Mouse (Mus musculus) limb, embryonic 13.5 days (tissue): Measurements from ENCODE around the gene Cnih4. TPM values are rescaled to one million over a fixed set of nuclear protein-coding genes. Genes with fewer than 3 reads are reported as not detected.

Experiments
- ATAC-seq: fragments of 200-750 bp; cut with Nextera tagmentation; 2 replicates; pipeline ENCODE4 v1.8.0; 2017; ENCODE audit warnings: low read depth, moderate number of reproducible peaks, moderate TSS enrichment; ENCODE audit not compliant: low FRiP score
- H3K27ac ChIP-seq: fragments of 300-500 bp; sonication (generic); 2 replicates; pipeline ENCODE4 v1.5.1; 2015; ENCODE audit warnings: inconsistent platforms, mild to moderate bottlenecking, moderate library complexity
- H3K27me3 ChIP-seq: fragments of 300-500 bp; sonication (generic); 2 replicates; pipeline ENCODE4 v1.6.1; 2015; ENCODE audit warnings: mild to moderate bottlenecking, inconsistent platforms
- H3K36me3 ChIP-seq: fragments of 300-500 bp; sonication (generic); 2 replicates; pipeline ENCODE4 v1.6.1; 2015; ENCODE audit warnings: inconsistent platforms, mild to moderate bottlenecking, moderate library complexity
- H3K4me1 ChIP-seq: fragments of 300-500 bp; sonication (generic); 2 replicates; pipeline ENCODE4 v1.6.1; 2015; ENCODE audit warnings: inconsistent platforms
- H3K4me2 ChIP-seq: fragments of 300-500 bp; sonication (generic); replicated peaks from 2 replicates; pipeline ENCODE4 v1.6.1; 2015; ENCODE audit warnings: inconsistent platforms, mild to moderate bottlenecking, moderate library complexity
- H3K4me3 ChIP-seq: fragments of 300-500 bp; sonication (generic); 2 replicates; pipeline ENCODE4 v1.5.1; 2015; ENCODE audit warnings: moderate library complexity, mild to moderate bottlenecking, inconsistent platforms
- H3K9ac ChIP-seq: fragments of 300-500 bp; sonication (generic); 2 replicates; pipeline ENCODE4 v1.6.1; 2015; ENCODE audit warnings: mild to moderate bottlenecking, inconsistent platforms
- H3K9me3 ChIP-seq: fragments of 300-500 bp; sonication (generic); 2 replicates; pipeline ENCODE4 v1.6.1; 2016; ENCODE audit warnings: inconsistent platforms
- WGBS: fragments of 180-500 bp; shearing (Covaris S2); methylation state at CpG from one replicate; pipeline ENCODE4 v1.1.7; 2015; 5-methylcytosine and 5-hydroxymethylcytosine counted together
- polyA plus RNA-seq: library from polyadenylated mRNA; unstranded; fragments of >200 nt; fragmentation: Nextera tagmentation; extraction: Ambion mirVana; gene quantifications from 2 replicates; pipeline ENCODE4 v1.2.1, GENCODE M21; 2015

Gene Cnih4
- polyA plus RNA-seq, 1 experiment from 2014 or later, result 94.1 TPM

DNA sequence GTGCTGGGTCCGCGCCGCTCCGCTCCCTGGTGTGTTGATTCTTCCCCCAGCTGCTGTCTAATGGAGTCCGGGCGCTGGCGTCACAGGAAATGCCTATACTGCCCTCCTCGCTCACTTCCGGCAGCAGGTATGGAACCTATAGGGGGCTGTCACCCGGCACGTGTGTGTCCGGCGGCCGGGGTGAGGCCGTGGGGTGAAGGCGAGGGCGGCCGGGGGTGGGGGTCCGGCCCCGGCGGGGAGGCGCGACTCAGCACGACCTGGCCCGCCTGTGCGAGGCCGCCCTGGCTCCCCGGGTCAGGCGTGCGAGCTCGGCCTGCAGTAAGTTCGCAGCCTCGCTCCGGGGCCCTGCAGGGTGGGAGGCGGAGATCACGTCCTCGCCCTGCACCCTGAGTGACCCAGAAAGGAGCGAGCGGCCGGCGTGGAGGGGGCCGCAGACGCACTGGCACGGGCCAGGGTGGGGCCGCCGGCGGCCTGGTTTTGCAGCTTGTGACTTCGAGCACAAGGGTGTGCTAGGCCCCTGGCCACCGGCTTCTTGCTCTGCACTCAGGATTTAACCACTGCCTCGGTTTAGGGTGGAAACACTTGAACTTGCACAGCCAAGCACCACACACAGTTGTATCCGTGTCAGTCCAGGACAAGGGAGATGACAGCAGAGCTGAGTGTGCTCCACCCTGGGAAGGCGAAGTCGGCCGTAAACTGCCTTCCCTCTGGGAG, 67.6 kb downstream of the Cnih4 start, which contains the start of gene Wdr26:
Gene Wdr26, minus strand, starts transcription at position 82 of the 714 bp plus-strand sequence.
- Histone ChIP-seq H3K27ac (peak within 1 kb of the TSS; percentile 92), H3K4me2 (peak within 1 kb of the TSS; percentile 77), H3K27me3 (no peaks in the 10 kb centered on the region), H3K4me3 (peak within 1 kb of the TSS; percentile 100), H3K9ac (peak within 1 kb of the TSS; percentile 98), H3K36me3 (peaks cover 11% of the 10 kb centered on the region; the same call in 1 of the 2 replicates), H3K9me3 (no peaks in the 10 kb centered on the region), H3K4me1 (peaks cover 25% of the 10 kb centered on the region)
- WGBS, result under 1% methylated on average over 53 of the region's 54 CpGs
- ATAC-seq, result peak; percentile 94

DNA sequence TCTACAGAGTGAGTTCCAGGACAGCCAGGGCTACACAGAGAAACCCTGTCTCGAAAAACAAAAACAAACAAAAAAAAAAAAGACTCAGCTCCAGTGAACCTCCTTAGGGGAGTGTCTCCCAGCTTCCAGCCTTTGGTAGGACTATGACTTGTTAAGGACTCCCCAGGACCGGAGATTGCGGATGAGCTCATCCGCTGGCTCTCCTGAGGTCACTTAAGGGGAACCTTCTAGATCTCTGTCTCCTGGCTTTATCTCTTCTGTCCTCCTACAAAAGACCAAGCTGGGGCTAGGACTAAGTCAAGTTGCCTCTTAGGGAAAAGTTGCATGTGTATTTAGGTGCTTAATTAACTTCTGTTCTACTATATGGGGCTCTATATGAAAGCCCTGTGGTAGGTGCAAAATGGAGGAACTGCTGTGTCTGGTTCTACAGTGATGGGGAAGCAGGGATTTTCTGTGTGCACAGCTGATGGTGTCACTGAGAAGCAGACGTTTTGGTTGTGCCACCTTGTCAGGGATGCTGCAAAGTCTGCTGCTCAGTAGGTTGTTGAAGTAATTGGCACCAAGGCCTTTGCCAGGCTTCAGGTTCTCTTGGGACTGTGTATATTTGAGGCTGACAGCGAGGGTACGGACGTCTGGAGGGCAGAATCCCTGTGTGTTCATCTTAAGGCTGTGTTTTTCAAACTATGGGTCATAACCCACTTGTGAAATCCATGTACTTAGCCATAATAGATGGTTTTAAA, 70.0 kb downstream of the Cnih4 start:
- no peak overlapping the region for H3K9ac ChIP-seq
- WGBS, result 84% methylated on average over 8 of the region's 8 CpGs

DNA sequence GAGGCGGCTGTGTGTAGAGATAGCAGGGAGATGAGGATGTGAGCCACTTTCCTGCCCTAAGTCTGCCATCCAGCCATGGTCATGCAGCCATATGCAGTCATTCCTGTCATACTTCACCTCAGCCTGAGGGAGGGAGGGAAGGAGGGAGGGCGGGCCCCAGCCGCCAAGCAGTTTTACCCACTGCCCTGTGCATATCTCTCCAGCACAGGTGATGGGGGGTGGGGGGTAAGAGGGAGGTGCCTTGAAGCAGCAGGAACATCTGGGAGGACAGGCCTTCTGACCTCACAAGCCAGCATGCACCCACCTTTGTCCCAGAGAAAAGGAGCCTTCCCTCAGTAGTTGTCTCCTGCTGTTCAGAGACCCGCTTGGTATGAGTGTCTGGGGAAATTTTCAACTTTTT, 71.8 kb downstream of the Cnih4 start:
- no peak overlapping the region for H3K27ac ChIP-seq
- no peak overlapping the region for H3K4me3 ChIP-seq
- H3K4me2 ChIP-seq, result no peak overlapping the region
- H3K9me3 ChIP-seq, result no peaks in the 10 kb centered on the region
- H3K36me3 ChIP-seq, result no peaks in the 10 kb centered on the region
- peaks cover 10% of the 10 kb centered on the region for H3K4me1 ChIP-seq
- 72% methylated on average over 4 of the region's 4 CpGs for WGBS
- ATAC-seq, result no peak
- 0 out of 2 replicates have a peak overlapping the region, but pooled peaks have one; percentile 4 for H3K9ac ChIP-seq
- no peaks in the 10 kb centered on the region for H3K27me3 ChIP-seq

More for the DNA sequence above, 70.0 kb downstream of the Cnih4 start:
- no peak for ATAC-seq
- H3K36me3 ChIP-seq, result no peaks in the 10 kb centered on the region
- no peak overlapping the region for H3K4me3 ChIP-seq
- no peaks in the 10 kb centered on the region for H3K9me3 ChIP-seq
- no peak overlapping the region for H3K4me2 ChIP-seq
- no peaks in the 10 kb centered on the region for H3K27me3 ChIP-seq
- H3K4me1 ChIP-seq, result peaks cover 20% of the 10 kb centered on the region
- no peak overlapping the region for H3K27ac ChIP-seq

Other genes starting within 250 kb of the Cnih4 start
- gene Pycr2, start 240.4 kb upstream of the Cnih4 start, polyA plus RNA-seq, result 112 and 113 TPM in 2 replicates
- 1.8 and 2.2 TPM in 2 replicates for gene Lefty1, start 209.7 kb upstream of the Cnih4 start, polyA plus RNA-seq
- gene Tmem63a, start 202.3 kb upstream of the Cnih4 start, polyA plus RNA-seq, result 16.2 and 17.7 TPM in 2 replicates
- 4.2 and 4.3 TPM in 2 replicates for gene Ephx1, start 123.8 kb upstream of the Cnih4 start, polyA plus RNA-seq
- not detected in 2 replicates for gene 9130409I23Rik, start 93.5 kb upstream of the Cnih4 start, polyA plus RNA-seq
- 49.0 and 52.5 TPM in 2 replicates for gene Nvl, start 489 bp upstream of the Cnih4 start, polyA plus RNA-seq
- gene Wdr26, start 67.3 kb downstream of the Cnih4 start, polyA plus RNA-seq, result 40.5 and 44.4 TPM in 2 replicates
- 0.71 and 0.87 TPM in 2 replicates for gene Cnih3, start 207.9 kb downstream of the Cnih4 start, polyA plus RNA-seq